Comparison of ENCODE assay signal across 23 mouse cellular contexts in the genomic region with DNA sequence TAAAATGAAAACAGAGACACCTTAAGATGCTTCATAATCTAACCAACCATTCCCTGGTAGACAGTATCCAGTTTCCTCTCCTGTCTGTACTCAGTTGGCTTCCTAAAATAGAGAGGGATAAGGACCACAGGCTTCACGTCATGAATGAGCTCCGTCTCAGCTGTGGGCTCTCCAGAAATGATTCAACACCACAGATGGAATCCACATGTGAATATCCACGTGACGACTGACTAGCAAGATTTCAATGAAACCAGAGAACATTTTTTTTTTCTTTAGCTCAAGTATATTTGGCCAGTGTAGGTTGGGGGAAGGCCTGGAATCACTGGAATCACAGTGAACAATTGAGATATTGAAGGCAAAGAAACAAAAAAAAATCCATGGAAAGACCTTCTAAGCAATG.
A peak's percentile ranks its signal among the peaks of the same experiment; 100 is the strongest.
DNase-seq lines count a peak whose midpoint lies in the region; ATAC-seq and TF ChIP-seq lines count a peak whose summit lies in the region.
"Had no signal": no experiment of that assay in that cellular context is flagged by ENCODE, and none has a peak within 500 bp of the region (broad histone marks: within the 10 kb centered on the region; RNA-seq: fewer than 3 reads in every experiment).

No protein-coding gene starts in this region.

- peak; percentile 28 to 60 for DNase-seq in frontal cortex, adult 2 months (ENCODE audit: extremely low spot score in 1 of 2, low spot score in 1 of 2)
- DNase-seq in frontal cortex, postnatal 10 days (ENCODE audit: low spot score in 2 of 2): no peak
- no peak for DNase-seq in limb, embryonic 11.5 days (ENCODE audit: low spot score)
- no peak for DNase-seq in limb, embryonic 10.5 days (ENCODE audit: low spot score)
- peak; percentile 87 for DNase-seq in embryonic facial prominence, embryonic 14.5 days (ENCODE audit: low spot score)
- DNase-seq in cerebellum, postnatal 14 days: no peak
- DNase-seq: adrenal gland, adult 2 months; B cell, adult 2 months; cerebellum, adult 8-10 months; gastrocnemius, adult 2 months; liver, postnatal 0 days; lung, postnatal 10 days; right cerebral cortex, postnatal 4 days; thymus, postnatal 14 days had no signal

- no peak overlapping the region for H3K4me3 ChIP-seq in limb, embryonic 11.5 days (ENCODE audit: low read depth, low read length)
- H3K4me3 ChIP-seq in limb, embryonic 10.5 days: no peak overlapping the region
- H3K4me3 ChIP-seq in embryonic facial prominence, embryonic 14.5 days (ENCODE audit: low read depth, low read length): no peak overlapping the region
- no peak overlapping the region for H3K4me3 ChIP-seq in myocyte
- no peak overlapping the region for H3K4me3 ChIP-seq in hindbrain, embryonic 13.5 days
- H3K4me3 ChIP-seq: erythroblast, embryonic 14.5 days; forebrain, embryonic 15.5 days; gastrocnemius, adult 2 months; midbrain, embryonic 15.5 days had no signal

- no peak overlapping the region for H3K9ac ChIP-seq in limb, embryonic 11.5 days (ENCODE audit: low read length)
- no peak overlapping the region for H3K9ac ChIP-seq in embryonic facial prominence, embryonic 14.5 days (ENCODE audit: low read depth, low read length)
- no peak overlapping the region for H3K9ac ChIP-seq in hindbrain, embryonic 13.5 days
- H3K9ac ChIP-seq: forebrain, embryonic 15.5 days; liver, postnatal 0 days; midbrain, embryonic 15.5 days had no signal

- peaks cover 11% of the 10 kb centered on the region for H3K4me1 ChIP-seq in limb, embryonic 11.5 days (ENCODE audit: control insufficient read depth, insufficient read depth, low read length)
- H3K4me1 ChIP-seq in limb, embryonic 10.5 days: peaks cover 19% of the 10 kb centered on the region
- peaks cover 14% of the 10 kb centered on the region for H3K4me1 ChIP-seq in embryonic facial prominence, embryonic 14.5 days (ENCODE audit: control insufficient read depth, insufficient read depth, low read length)
- peaks cover 9% of the 10 kb centered on the region for H3K4me1 ChIP-seq in hindbrain, embryonic 13.5 days (replicated peaks)

- no peaks in the 10 kb centered on the region for H3K36me3 ChIP-seq in limb, embryonic 11.5 days (ENCODE audit: control insufficient read depth, insufficient read depth, low read length)
- no peaks in the 10 kb centered on the region for H3K36me3 ChIP-seq in limb, embryonic 10.5 days
- H3K36me3 ChIP-seq in embryonic facial prominence, embryonic 14.5 days (ENCODE audit: control insufficient read depth, insufficient read depth, low read length): no peaks in the 10 kb centered on the region
- H3K36me3 ChIP-seq in myocyte (ENCODE audit: control insufficient read depth, insufficient read depth): no peaks in the 10 kb centered on the region
- H3K36me3 ChIP-seq in hindbrain, embryonic 13.5 days: no peaks in the 10 kb centered on the region
- H3K36me3 ChIP-seq: forebrain, embryonic 15.5 days; midbrain, embryonic 15.5 days had no signal

- ATAC-seq in limb, embryonic 11.5 days (ENCODE audit: insufficient number of reproducible peaks, low FRiP score, low TSS enrichment, low read depth): 0 out of 2 replicates have a peak, but pooled peaks have one; percentile 31
- ATAC-seq in embryonic facial prominence, embryonic 14.5 days (ENCODE audit: low read depth): peak; percentile 70; the same call in 1 of the 2 replicates
- ATAC-seq in hindbrain, embryonic 13.5 days (ENCODE audit: low FRiP score): no peak
- ATAC-seq: forebrain, embryonic 15.5 days; hindbrain, postnatal 0 days; intestine, postnatal 0 days; liver, postnatal 0 days; midbrain, embryonic 15.5 days had no signal

- no peak overlapping the region for H3ac ChIP-seq in myocyte (ENCODE audit: control insufficient read depth, insufficient read length)

- WGBS in limb, embryonic 11.5 days: 46% methylated on average over 4 of the region's 4 CpGs
- WGBS in limb, embryonic 10.5 days: 74% methylated on average over 4 of the region's 4 CpGs
- 26% methylated on average over 4 of the region's 4 CpGs for whole genome bisulfite sequencing in embryonic facial prominence, embryonic 14.5 days
- WGBS in hindbrain, embryonic 13.5 days: 76% methylated on average over 4 of the region's 4 CpGs

- TF ChIP-seq POLR2A in myocyte (IDR thresholded peaks at IDR 0.05; ENCODE audit: insufficient read length, low read depth): no peak

- H3K27ac ChIP-seq in limb, embryonic 11.5 days (replicated peaks; ENCODE audit: low read depth, low read length): no peak overlapping the region
- H3K27ac ChIP-seq in limb, embryonic 10.5 days: no peak overlapping the region
- 0 out of 2 replicates have a peak overlapping the region, but pooled peaks have one; percentile 36 for H3K27ac ChIP-seq in embryonic facial prominence, embryonic 14.5 days (replicated peaks; ENCODE audit: low read depth, low read length)
- H3K27ac ChIP-seq in hindbrain, embryonic 13.5 days: no peak overlapping the region
- H3K27ac ChIP-seq: forebrain, embryonic 15.5 days; gastrocnemius, adult 2 months; hindbrain, postnatal 0 days; kidney, postnatal 0 days; midbrain, embryonic 15.5 days; stomach, postnatal 0 days had no signal

- no peaks in the 10 kb centered on the region for H3K27me3 ChIP-seq in limb, embryonic 11.5 days (ENCODE audit: control insufficient read depth, insufficient read depth, low read length)
- H3K27me3 ChIP-seq in limb, embryonic 10.5 days (ENCODE audit: low read depth, poor library complexity, severe bottlenecking): no peaks in the 10 kb centered on the region
- no peaks in the 10 kb centered on the region for H3K27me3 ChIP-seq in embryonic facial prominence, embryonic 14.5 days (replicated peaks; ENCODE audit: control insufficient read depth, insufficient read depth, low read length)
- no peaks in the 10 kb centered on the region for H3K27me3 ChIP-seq in myocyte (ENCODE audit: control insufficient read depth, insufficient read depth, insufficient read length)
- H3K27me3 ChIP-seq in hindbrain, embryonic 13.5 days: no peaks in the 10 kb centered on the region
- H3K27me3 ChIP-seq: forebrain, embryonic 15.5 days; midbrain, embryonic 15.5 days had no signal

- no peaks in the 10 kb centered on the region for H3K9me3 ChIP-seq in limb, embryonic 11.5 days (ENCODE audit: control insufficient read depth, low read length)
- no peaks in the 10 kb centered on the region for H3K9me3 ChIP-seq in limb, embryonic 10.5 days (replicated peaks)
- no peaks in the 10 kb centered on the region for H3K9me3 ChIP-seq in embryonic facial prominence, embryonic 14.5 days (ENCODE audit: control insufficient read depth, low read length)
- no peaks in the 10 kb centered on the region for H3K9me3 ChIP-seq in hindbrain, embryonic 13.5 days
- H3K9me3 ChIP-seq: forebrain, embryonic 15.5 days; midbrain, embryonic 15.5 days had no signal

- no peak overlapping the region for H3K4me2 ChIP-seq in limb, embryonic 11.5 days (ENCODE audit: low read depth, severe bottlenecking)
- no peak overlapping the region for H3K4me2 ChIP-seq in embryonic facial prominence, embryonic 14.5 days (ENCODE audit: low read depth, low read length)
- peak overlapping the region; percentile 35 for H3K4me2 ChIP-seq in myocyte (ENCODE audit: low read depth)
- no peak overlapping the region for H3K4me2 ChIP-seq in hindbrain, embryonic 13.5 days
- H3K4me2 ChIP-seq: forebrain, embryonic 15.5 days; midbrain, embryonic 15.5 days had no signal

- H3K79me2 ChIP-seq in myocyte (ENCODE audit: control insufficient read depth, insufficient read depth): no peaks in the 10 kb centered on the region

TF ChIP-seq in myocyte, 11 proteins besides CTCF, POLR2A, EP300 and RAD21:
- TF ChIP-seq POLR2AphosphoS2 (IDR thresholded peaks at IDR 0.05; ENCODE audit: insufficient read length, low read depth) (no peak), MYOG (IDR thresholded peaks at IDR 0.05; ENCODE audit: control insufficient read depth in 1 of 3, insufficient read depth in 1 of 3, insufficient read length in 2 of 3, low read depth in 2 of 3) (peak in 1 of 3 experiments; percentile 8), USF1 (IDR thresholded peaks at IDR 0.05; ENCODE audit: low read depth) (peak; percentile 84), MYOD1 (IDR thresholded peaks at IDR 0.05; ENCODE audit: control insufficient read depth in 1 of 3, insufficient read length in 2 of 3, low read depth in 2 of 3) (peak in 2 of 3 experiments; percentile 39 to 45), TCF12 (IDR thresholded peaks at IDR 0.05; ENCODE audit: insufficient read depth, poor library complexity, severe bottlenecking) (peak; percentile 33), E2F4 (IDR thresholded peaks at IDR 0.05; ENCODE audit: insufficient read depth) (no peak), MAX (IDR thresholded peaks at IDR 0.05; ENCODE audit: low read depth) (no peak)
TF ChIP-seq in myocyte: peak in this region for 4.

Comparison
In these comparisons a context has a peak if more than half of its experiments do, and no peak if none do; other contexts are left out.
1. DNase-seq: peak in frontal cortex, adult 2 months (2 of 2) and embryonic facial prominence, embryonic 14.5 days (single experiment); none in frontal cortex, postnatal 10 days (0 of 2), limb, embryonic 11.5 days (single experiment), limb, embryonic 10.5 days (single experiment) and cerebellum, postnatal 14 days (0 of 2).